Mouse (Mus musculus): ENCODE measurements around the gene Ralgps1. TPM values are rescaled to one million over a fixed set of nuclear protein-coding genes. Genes with fewer than 3 reads are reported as not detected.

Ralgps1 gene
- polyA plus RNA-seq, 2 experiments = 3.5 to 5.4 TPM

DNA sequence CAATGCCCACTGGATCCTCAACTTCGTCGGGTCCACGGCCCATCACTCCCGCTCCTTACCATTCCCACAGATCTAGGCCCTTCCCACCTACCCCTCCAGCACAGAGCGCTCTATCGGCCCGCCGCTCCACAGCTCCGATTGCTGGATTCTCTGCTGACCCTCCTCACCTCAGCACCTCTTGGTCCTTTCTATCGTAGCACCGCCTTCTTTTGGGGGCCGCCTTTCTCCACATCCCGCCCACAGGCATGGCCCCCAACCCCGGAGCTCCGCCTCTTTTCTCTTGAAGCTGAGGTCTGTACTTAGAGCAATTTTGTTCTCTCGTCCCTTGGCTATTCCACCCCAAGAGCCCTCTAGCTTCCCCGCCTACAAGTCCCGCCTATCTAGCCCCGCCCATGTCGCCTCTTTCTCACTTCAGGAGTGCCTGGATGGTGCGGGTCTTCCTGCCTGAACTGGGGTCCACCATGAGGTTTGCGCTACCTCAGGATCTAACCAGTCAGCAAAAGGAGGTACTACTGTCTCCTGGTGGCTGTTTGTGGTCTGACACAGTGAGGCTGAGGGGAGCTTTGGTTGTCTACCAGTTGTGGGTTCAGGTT is 239.7 kb downstream of the Ralgps1 start, which contains the start of gene Garnl3:
TSS of gene Garnl3 (minus strand) at position 155 of the 593 bp plus-strand sequence.
- peaks cover 9% of the 10 kb centered on the region for H3K4me1 ChIP-seq (ENCODE audit: control insufficient read depth, insufficient read depth, low read length)
- TF ChIP-seq POLR2A (IDR thresholded peaks at IDR 0.05; ENCODE audit: borderline replicate concordance, extremely low read depth, insufficient read depth, insufficient read length) = no peak
- H3K9me3 ChIP-seq (ENCODE audit: control insufficient read depth, low read length) = no peaks in the 10 kb centered on the region
- under 1% methylated on average over 22 of the region's 22 CpGs for WGBS
- H3K4me3 ChIP-seq (replicated peaks; ENCODE audit: low read length) = peak within 1 kb of the TSS; percentile 80
- ATAC-seq (ENCODE audit: low FRiP score, low read depth) (no peak; the same call in 1 of the 2 replicates), DNase-seq (ENCODE audit: low spot score) (peak; percentile 50)
- H3K27me3 ChIP-seq (ENCODE audit: control insufficient read depth, insufficient read depth, low read length) = peaks cover 23% of the 10 kb centered on the region
- H3K4me2 ChIP-seq (replicated peaks; ENCODE audit: low read depth, low read length, severe bottlenecking) = peak within 1 kb of the TSS; percentile 100
- H3K27ac ChIP-seq (replicated peaks; ENCODE audit: low read depth, low read length) = no peak within 1 kb of the TSS
- peak within 1 kb of the TSS; percentile 67; the same call in 1 of the 2 replicates for H3K9ac ChIP-seq (ENCODE audit: low read depth, low read length, severe bottlenecking)
- H3K36me3 ChIP-seq (ENCODE audit: control insufficient read depth, insufficient read depth, low read length) = no peaks in the 10 kb centered on the region

- ATAC-seq (ENCODE audit: low FRiP score, low read depth) = peak; percentile 87
- Histone ChIP-seq H3K27me3 (ENCODE audit: control insufficient read depth, insufficient read depth, low read length) (peaks cover 23% of the 10 kb centered on the region), H3K4me1 (ENCODE audit: control insufficient read depth, insufficient read depth, low read length) (peaks cover 9% of the 10 kb centered on the region), H3K27ac (replicated peaks; ENCODE audit: low read depth, low read length) (no peak overlapping the region), H3K4me3 (replicated peaks; ENCODE audit: low read length) (peak overlapping the region; percentile 80), H3K4me2 (replicated peaks; ENCODE audit: low read depth, low read length, severe bottlenecking) (peak overlapping the region; percentile 100), H3K9me3 (ENCODE audit: control insufficient read depth, low read length) (no peaks in the 10 kb centered on the region), H3K9ac (ENCODE audit: low read depth, low read length, severe bottlenecking) (peak overlapping the region; percentile 67), H3K36me3 (ENCODE audit: control insufficient read depth, insufficient read depth, low read length) (no peaks in the 10 kb centered on the region)
- peak; percentile 96 for DNase-seq (ENCODE audit: low spot score)
- WGBS = 1% methylated on average over 49 of the region's 55 CpGs
- TF ChIP-seq POLR2A (IDR thresholded peaks at IDR 0.05; ENCODE audit: borderline replicate concordance, extremely low read depth, insufficient read depth, insufficient read length) = no peak
Measured at GRCm38 (mm10) chr2:33130526-33131483, 240.5 kb downstream of the Ralgps1 start.

DNA sequence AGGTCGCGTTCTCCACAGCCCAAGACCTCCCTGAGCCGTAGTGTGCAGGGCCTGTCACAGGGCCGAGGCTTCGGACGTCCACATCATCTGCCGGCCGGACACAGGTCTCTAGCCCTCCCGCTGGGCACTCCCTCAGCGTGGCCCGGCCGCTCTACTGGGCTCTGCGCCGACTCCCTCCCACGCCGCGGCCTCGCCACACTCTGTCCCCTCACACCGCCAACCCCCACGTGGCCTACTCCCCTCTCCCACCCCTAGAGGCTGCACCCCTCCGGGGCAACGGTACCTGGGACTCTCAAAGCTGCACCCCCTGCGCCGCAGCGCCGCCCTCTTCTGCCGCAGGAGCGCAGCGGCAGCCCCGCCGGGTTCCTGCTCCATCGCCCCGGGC is 241.2 kb downstream of the Ralgps1 start:
- peak overlapping the region; percentile 80 for H3K4me3 ChIP-seq (replicated peaks; ENCODE audit: low read length)
- ATAC-seq (ENCODE audit: low FRiP score, low read depth) = no peak
- peak overlapping the region; percentile 67 for H3K9ac ChIP-seq (ENCODE audit: low read depth, low read length, severe bottlenecking)
- H3K27me3 ChIP-seq (ENCODE audit: control insufficient read depth, insufficient read depth, low read length) = peaks cover 23% of the 10 kb centered on the region
- under 1% methylated on average over 33 of the region's 33 CpGs for WGBS
- peaks cover 9% of the 10 kb centered on the region for H3K4me1 ChIP-seq (ENCODE audit: control insufficient read depth, insufficient read depth, low read length)
- peak overlapping the region; percentile 100 for H3K4me2 ChIP-seq (replicated peaks; ENCODE audit: low read depth, low read length, severe bottlenecking)
- peak; percentile 7 for DNase-seq (ENCODE audit: low spot score)
- no peak overlapping the region for H3K27ac ChIP-seq (replicated peaks; ENCODE audit: low read depth, low read length)
- no peaks in the 10 kb centered on the region for H3K9me3 ChIP-seq (ENCODE audit: control insufficient read depth, low read length)
- no peak for TF ChIP-seq POLR2A (IDR thresholded peaks at IDR 0.05; ENCODE audit: borderline replicate concordance, extremely low read depth, insufficient read depth, insufficient read length)
- no peaks in the 10 kb centered on the region for H3K36me3 ChIP-seq (ENCODE audit: control insufficient read depth, insufficient read depth, low read length)

DNA sequence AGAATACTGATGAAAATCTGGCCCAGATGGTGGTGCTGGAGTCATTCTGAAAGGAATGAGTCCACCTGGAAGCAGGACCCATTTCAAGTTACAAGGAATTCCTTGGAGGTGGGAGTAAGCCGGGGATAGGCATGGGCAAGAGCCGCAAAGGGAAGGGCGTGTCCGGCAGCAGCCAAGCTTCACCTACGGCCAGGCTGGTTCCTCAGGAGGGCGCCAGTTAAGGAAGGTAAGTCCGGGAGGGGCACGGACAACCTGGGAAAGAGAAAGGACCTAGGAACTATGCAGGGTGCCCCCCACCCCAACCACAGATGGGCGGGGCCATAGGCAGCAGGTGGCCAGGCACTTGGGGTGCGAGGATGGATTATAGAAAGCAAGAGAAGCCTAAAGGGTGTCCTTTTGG is 241.6 kb downstream of the Ralgps1 start:
- H3K27me3 ChIP-seq (ENCODE audit: control insufficient read depth, insufficient read depth, low read length) = peaks cover 23% of the 10 kb centered on the region
- ATAC-seq (ENCODE audit: low FRiP score, low read depth) = no peak
- H3K27ac ChIP-seq (replicated peaks; ENCODE audit: low read depth, low read length) = no peak overlapping the region
- H3K36me3 ChIP-seq (ENCODE audit: control insufficient read depth, insufficient read depth, low read length) = no peaks in the 10 kb centered on the region
- 0% methylated on average over 9 of the region's 10 CpGs for WGBS
- peaks cover 9% of the 10 kb centered on the region for H3K4me1 ChIP-seq (ENCODE audit: control insufficient read depth, insufficient read depth, low read length)
- peak overlapping the region; percentile 100 for H3K4me2 ChIP-seq (replicated peaks; ENCODE audit: low read depth, low read length, severe bottlenecking)
- peak overlapping the region; percentile 67 for H3K9ac ChIP-seq (ENCODE audit: low read depth, low read length, severe bottlenecking)
- peak; percentile 5 for DNase-seq (ENCODE audit: low spot score)
- no peaks in the 10 kb centered on the region for H3K9me3 ChIP-seq (ENCODE audit: control insufficient read depth, low read length)
- peak overlapping the region; percentile 80 for H3K4me3 ChIP-seq (replicated peaks; ENCODE audit: low read length)
- no peak for TF ChIP-seq POLR2A (IDR thresholded peaks at IDR 0.05; ENCODE audit: borderline replicate concordance, extremely low read depth, insufficient read depth, insufficient read length)

DNA sequence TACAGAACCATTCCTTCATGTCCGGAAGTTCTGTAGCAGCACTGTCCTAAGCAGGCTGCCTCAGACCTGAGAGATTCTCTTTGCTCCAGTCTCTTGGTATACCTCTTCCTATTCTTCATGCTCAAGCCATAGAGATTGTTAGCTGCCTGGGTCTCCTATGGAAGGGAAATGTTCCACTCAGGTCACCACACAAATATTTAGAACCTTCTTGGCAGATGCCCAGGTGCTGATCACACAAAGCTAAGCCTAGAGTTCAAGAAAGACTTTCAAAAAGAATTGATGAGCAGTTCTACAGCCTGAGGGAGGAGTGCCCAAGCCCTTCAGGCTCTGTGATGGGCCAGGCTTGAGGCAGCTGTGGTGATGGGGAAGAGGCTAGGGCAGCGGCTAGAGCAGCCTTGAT is 242.3 kb downstream of the Ralgps1 start:
- 72% methylated on average over 2 of the region's 2 CpGs for WGBS
- no peak overlapping the region for H3K27ac ChIP-seq (replicated peaks; ENCODE audit: low read depth, low read length)
- 0 out of 2 replicates have a peak overlapping the region, but pooled peaks have one; percentile 67 for H3K9ac ChIP-seq (ENCODE audit: low read depth, low read length, severe bottlenecking)
- DNase-seq (ENCODE audit: low spot score) = no peak
- H3K36me3 ChIP-seq (ENCODE audit: control insufficient read depth, insufficient read depth, low read length) = no peaks in the 10 kb centered on the region
- no peak overlapping the region for H3K4me3 ChIP-seq (replicated peaks; ENCODE audit: low read length)
- no peak for TF ChIP-seq POLR2A (IDR thresholded peaks at IDR 0.05; ENCODE audit: borderline replicate concordance, extremely low read depth, insufficient read depth, insufficient read length)
- H3K4me1 ChIP-seq (ENCODE audit: control insufficient read depth, insufficient read depth, low read length) = peaks cover 9% of the 10 kb centered on the region
- H3K4me2 ChIP-seq (replicated peaks; ENCODE audit: low read depth, low read length, severe bottlenecking) = peak overlapping the region; percentile 100; the same call in 1 of the 2 replicates
- H3K27me3 ChIP-seq (ENCODE audit: control insufficient read depth, insufficient read depth, low read length) = peaks cover 21% of the 10 kb centered on the region
- no peaks in the 10 kb centered on the region for H3K9me3 ChIP-seq (ENCODE audit: control insufficient read depth, low read length)
- no peak for ATAC-seq (ENCODE audit: low FRiP score, low read depth)

All from limb, embryonic 14.5 days (tissue).